Mouse (Mus musculus): Measurements from ENCODE around the gene Ska2.

The Ska2 gene

DNA sequence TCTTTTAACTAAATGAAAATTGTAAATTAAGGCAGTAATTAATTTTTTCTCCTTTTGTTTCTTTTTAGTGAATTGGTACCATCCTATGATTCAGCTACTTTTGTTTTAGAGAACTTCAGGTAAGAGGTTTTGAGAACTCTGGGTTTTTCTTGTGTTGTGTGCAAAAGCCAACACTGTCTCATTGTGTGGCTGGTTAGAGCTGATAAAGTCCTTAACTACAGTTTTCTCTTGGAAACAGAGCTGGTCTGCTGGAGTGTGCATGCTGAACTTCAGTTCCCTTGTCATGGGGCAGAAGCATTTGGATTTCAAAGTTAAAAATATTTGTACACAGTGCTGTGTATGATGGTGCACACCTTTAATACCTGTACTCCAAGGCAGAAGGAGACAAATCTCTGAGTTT, 54.7 kb downstream of the Ska2 start:
- no peak for DNase-seq (ENCODE audit: low read depth, low spot score)

DNA sequence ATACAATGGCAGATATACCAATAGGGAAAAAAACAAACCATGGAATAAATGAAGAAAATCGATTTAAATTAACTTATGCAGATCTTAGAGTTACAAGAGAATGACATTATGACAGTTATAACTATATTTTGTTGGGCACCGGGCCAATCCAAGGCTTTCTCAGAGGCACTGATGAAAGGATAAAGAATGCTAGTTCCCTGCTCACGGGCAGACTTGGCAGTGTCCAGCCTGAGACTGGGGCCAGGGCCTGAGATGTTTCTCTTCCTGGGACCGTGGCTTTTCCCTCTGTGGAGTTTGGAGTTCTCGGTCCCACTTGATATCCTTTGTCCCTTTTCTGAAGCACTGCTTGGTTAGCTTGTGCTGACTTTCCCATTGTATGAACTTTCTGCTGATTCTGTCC, 64.6 kb downstream of the Ska2 start:
- DNase-seq (ENCODE audit: low read depth, low spot score): no peak
